ENCODE assay signal across 1 mouse cellular context in the genomic region with DNA sequence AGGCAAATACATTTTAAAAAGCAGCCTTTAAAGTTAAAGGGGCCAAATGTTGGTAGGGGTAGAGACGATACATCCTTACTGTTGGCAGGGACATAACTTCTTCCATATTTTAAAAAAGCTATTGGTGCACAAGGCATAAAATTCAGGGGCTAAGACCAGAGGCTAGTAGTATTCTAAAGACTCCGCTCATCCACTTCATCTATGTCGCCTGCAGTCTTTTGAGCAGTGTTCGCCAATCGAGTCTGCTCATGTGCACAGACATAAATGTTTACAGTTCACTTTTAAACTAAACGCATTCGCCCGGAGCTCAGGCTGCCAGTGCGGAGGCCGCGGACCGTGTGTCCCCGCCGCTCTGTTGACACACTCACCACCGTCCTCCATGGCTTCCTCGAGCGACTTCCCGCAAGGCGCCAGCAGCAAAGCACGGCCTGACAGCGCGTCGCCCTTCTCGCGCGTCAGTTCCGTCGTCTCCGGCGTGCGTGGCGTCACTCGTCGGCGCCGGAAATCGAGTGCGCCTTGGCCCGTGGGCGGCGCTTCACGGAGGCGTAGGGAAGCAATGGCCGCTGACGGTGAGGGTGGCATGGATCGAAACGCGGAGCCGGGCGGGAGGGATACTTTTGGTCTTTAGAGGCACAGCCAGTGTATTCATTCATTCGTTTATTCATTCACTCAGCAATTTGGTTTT.
TF ChIP-seq lines count a peak whose summit lies in the region.

A gene (minus strand): TSS at position 499 of the 685 bp plus-strand sequence.
A gene (plus strand): TSS at position 508 of the 685 bp plus-strand sequence.

TF ChIP-seq in MEL, 35 proteins besides CTCF, POLR2A, EP300 and RAD21 (continued from another document):
- TF ChIP-seq MEF2A (IDR thresholded peaks at IDR 0.05; ENCODE audit: extremely low read depth, insufficient replicate concordance, low read depth, low read length, poor library complexity, severe bottlenecking) (0 out of 2 replicates have a peak, but pooled peaks have one; percentile 61), POLR2AphosphoS5 (IDR thresholded peaks at IDR 0.05; ENCODE audit: borderline replicate concordance, low read depth, low read length) (peak; percentile 86; the same call in 1 of the 2 replicates), POLR2AphosphoS2 (IDR thresholded peaks at IDR 0.05; ENCODE audit: low read length) (peak; percentile 94), NRF1 (IDR thresholded peaks at IDR 0.05; ENCODE audit: insufficient read depth, low read depth, low read length, poor library complexity, severe bottlenecking) (peak; percentile 49), UBTF (IDR thresholded peaks at IDR 0.05; ENCODE audit: borderline replicate concordance, insufficient read depth, low read depth, low read length) (no peak), MYC (IDR thresholded peaks at IDR 0.05; ENCODE audit: low read depth, low read length) (peak; percentile 92), JUND (IDR thresholded peaks at IDR 0.05; ENCODE audit: low read depth, low read length) (no peak), MAFK (IDR thresholded peaks at IDR 0.05; ENCODE audit: borderline replicate concordance, low read depth, low read length) (no peak), TAL1 (IDR thresholded peaks at IDR 0.05; ENCODE audit: low read length) (no peak), MYB (IDR thresholded peaks at IDR 0.05; ENCODE audit: low read depth, low read length) (peak; percentile 40; the same call in 1 of the 2 replicates), MAX (IDR thresholded peaks at IDR 0.05; ENCODE audit: low read length) (peak; percentile 94), TBP (IDR thresholded peaks at IDR 0.05; ENCODE audit: low read depth, low read length) (peak; percentile 80), KAT2A (conservative IDR thresholded peaks at IDR 0.05; ENCODE audit: low read depth, low read length) (peak; percentile 95), ZC3H11A (IDR thresholded peaks at IDR 0.05; ENCODE audit: low read depth, low read length) (peak; percentile 64), MAZ (IDR thresholded peaks at IDR 0.05; ENCODE audit: low read depth, low read length) (peak; percentile 87), HCFC1 (IDR thresholded peaks at IDR 0.05; ENCODE audit: low read depth, low read length) (peak; percentile 98), ETS1 (IDR thresholded peaks at IDR 0.05; ENCODE audit: low read depth, low read length) (peak; percentile 60; the same call in 1 of the 2 replicates), ELF1 (IDR thresholded peaks at IDR 0.05; ENCODE audit: low read depth, low read length) (peak; percentile 98), CHD2 (IDR thresholded peaks at IDR 0.05; ENCODE audit: low read length) (no peak), ZNF384 (IDR thresholded peaks at IDR 0.05; ENCODE audit: low read depth, low read length) (no peak), USF1 (IDR thresholded peaks at IDR 0.05; ENCODE audit: low read depth, low read length) (peak; percentile 43; the same call in 1 of the 2 replicates), RCOR1 (IDR thresholded peaks at IDR 0.05; ENCODE audit: low read depth, low read length) (peak; percentile 53)
